33 mouse cellular contexts compared by ENCODE assay signal in genomic region chr12:54942586-54943157, GRCm38 (mm10). TPM values are rescaled to one million over a fixed set of nuclear protein-coding genes. Genes with fewer than 3 reads are reported as not detected.
DNase-seq lines count a peak whose midpoint lies in the region; ATAC-seq and TF ChIP-seq lines count a peak whose summit lies in the region.
"Not testable (repeated sequence)": the region's sequence is repeated elsewhere in the genome, so short reads cannot be mapped to it uniquely, and the experiment has no call there.
"Had no signal": no experiment of that assay in that cellular context is flagged by ENCODE, and none has a peak within 500 bp of the region (broad histone marks: within the 10 kb centered on the region; RNA-seq: fewer than 3 reads in every experiment).

No protein-coding gene starts in this region.

- H3K79me2 ChIP-seq in heart, adult 2 months (replicated peaks; ENCODE audit: control insufficient read depth, insufficient read depth, low read length), result not testable (repeated sequence)

- H3K9ac ChIP-seq in ES-Bruce4 (ENCODE audit: low read depth, poor library complexity, severe bottlenecking); heart, adult 2 months (ENCODE audit: low read depth, low read length); liver, postnatal 0 days (replicated peaks): not testable (repeated sequence)

- peak overlapping the region; percentile 9; the same call in 1 of the 2 replicates for H3K27ac ChIP-seq in ES-Bruce4 (ENCODE audit: insufficient read depth, low read length)
- H3K27ac ChIP-seq in heart, adult 2 months; layer of hippocampus, adult 2 months; liver, postnatal 0 days (ENCODE audit: low read depth): not testable (repeated sequence)

- not testable (repeated sequence) for H3K4me3 ChIP-seq in ES-Bruce4 (ENCODE audit: low read depth, low read length); heart, adult 2 months; layer of hippocampus, adult 2 months; liver, postnatal 0 days (ENCODE audit: low read depth, low read length)

- not testable (repeated sequence) for TF ChIP-seq CTCF in ES-Bruce4 (IDR thresholded peaks at IDR 0.05; ENCODE audit: low read depth, low read length)
- TF ChIP-seq CTCF in Patski (IDR thresholded peaks at IDR 0.05), result peak; percentile 47
- TF ChIP-seq CTCF in heart, adult 2 months (IDR thresholded peaks at IDR 0.05), result peak; percentile 45
- peak; percentile 55 for TF ChIP-seq CTCF in layer of hippocampus, adult 2 months (conservative IDR thresholded peaks at IDR 0.05)
- TF ChIP-seq CTCF in liver, postnatal 0 days (IDR thresholded peaks at IDR 0.05; ENCODE audit: low read depth), result 0 out of 2 replicates have a peak, but pooled peaks have one; percentile 21

- CTCF ChIA-PET in Patski (lab: Charles Lee), result interaction anchor here (0.8 kb wide), 1 partner anchor 9 kb away, joined by 3 read pairs; no protein-coding TSS in a partner anchor

- not testable (repeated sequence) for ATAC-seq in Patski; liver, postnatal 0 days

- 92% methylated on average over 6 of the region's 6 CpGs for WGBS in heart, adult 2 months
- 86% methylated on average over 6 of the region's 6 CpGs for WGBS in liver, postnatal 0 days (ENCODE audit: insufficient replicate concordance)

- intact Hi-C loops in heart, adult 2 months (cut with DNase I), result not testable (repeated sequence)

- not testable (repeated sequence) for H3K9me3 ChIP-seq in ES-Bruce4 (replicated peaks; ENCODE audit: control insufficient read depth, insufficient read depth, low read length, poor library complexity, severe bottlenecking); liver, postnatal 0 days (ENCODE audit: low read length)

- POLR2A ChIA-PET in Patski (lab: Charles Lee), result not testable (repeated sequence)

- not testable (repeated sequence) for H3K36me3 ChIP-seq in ES-Bruce4 (ENCODE audit: control insufficient read depth, insufficient read depth, low read length, poor library complexity, severe bottlenecking); heart, adult 2 months (ENCODE audit: control insufficient read depth, insufficient read depth, low read length)
- H3K36me3 ChIP-seq in liver, postnatal 0 days (replicated peaks; ENCODE audit: insufficient read depth, low read length), result peaks cover 54% of the 10 kb centered on the region

- H3K4me1 ChIP-seq in ES-Bruce4 (ENCODE audit: control insufficient read depth, insufficient read depth, low read length); heart, adult 2 months (ENCODE audit: control insufficient read depth, insufficient read depth, low read length); liver, postnatal 0 days (ENCODE audit: insufficient read depth): not testable (repeated sequence)

- not testable (repeated sequence) for TF ChIP-seq POLR2A in ES-Bruce4 (IDR thresholded peaks at IDR 0.05; ENCODE audit: insufficient read depth, low read length); heart, adult 2 months (IDR thresholded peaks at IDR 0.05; ENCODE audit: insufficient read depth, low read depth, low read length)

- not testable (repeated sequence) for H3K27me3 ChIP-seq in ES-Bruce4 (ENCODE audit: control insufficient read depth, insufficient read depth, low read length, poor library complexity, severe bottlenecking); Patski; heart, adult 2 months (ENCODE audit: control insufficient read depth, insufficient read depth, low read length); liver, postnatal 0 days (ENCODE audit: insufficient read depth, low read length)

- peak; percentile 35 for DNase-seq in 3T3-L1 (ENCODE audit: low read depth, low spot score)
- not testable (repeated sequence) for DNase-seq in Patski (ENCODE audit: low read depth, low spot score); heart, adult 2 months; layer of hippocampus, adult 2 months (ENCODE audit: low spot score in 2 of 2); liver, postnatal 0 days

- TF ChIP-seq EP300 in ES-Bruce4 (IDR thresholded peaks at IDR 0.05; ENCODE audit: insufficient read depth, low read depth, low read length); heart, adult 2 months (IDR thresholded peaks at IDR 0.05; ENCODE audit: insufficient read depth, low read depth, low read length); liver, postnatal 0 days (IDR thresholded peaks at IDR 0.05; ENCODE audit: low read depth): not testable (repeated sequence)

- in situ Hi-C loops in Patski (cut with MboI; ENCODE audit: low pct_unique_long_range_greater_than_20kb), result not testable (repeated sequence)

- not testable (repeated sequence) for H3K4me2 ChIP-seq in liver, postnatal 0 days (ENCODE audit: low read depth, low read length)

RNA-seq across cellular contexts. Expression of gene Gm20403, which starts 43.7 kb away (rescaled TPM):
- polyA plus RNA-seq in ES-Bruce4 (2011; ENCODE audit: insufficient read depth, insufficient read length, low read depth, missing spikeins), result not detected in 2 replicates
- 0.36 TPM for polyA plus RNA-seq in Patski (2021)
- total RNA-seq in heart, adult 2 months (2021), result not detected
- polyA plus RNA-seq in heart, adult 2 months (2012; rRNA removed), result not detected in 2 replicates
- not detected for total RNA-seq in layer of hippocampus, adult 2 months (2021)
- 0.36 and 0.54 TPM in 2 replicates for polyA plus RNA-seq in liver, postnatal 0 days (2015; fragmentation: Nextera tagmentation; extraction: Ambion mirVana)
- total RNA-seq: adrenal gland, adult 2 months; adrenal gland, postnatal 14 days; adrenal gland, postnatal 4 days; common myeloid progenitor, adult 5-6 weeks; forebrain, postnatal 0 days; gastrocnemius, adult 8-10 months; gastrocnemius, postnatal 25 days; heart, adult 18-20 months; heart, postnatal 14 days; heart, postnatal 4 days; hindbrain, postnatal 0 days had no signal
- polyA plus RNA-seq: adrenal gland, adult 2 months; C2C12; CD4-positive, CD25-positive, alpha-beta regulatory T cell, adult 4 months; cerebellum, adult 2 months; embryonic facial prominence, embryonic 12.5 days; embryonic facial prominence, embryonic 15.5 days; forebrain, embryonic 11.5 days; forebrain, embryonic 14.5 days; forebrain, postnatal 0 days; frontal cortex, adult 2 months; gonadal fat pad, adult 2 months; heart, embryonic 10.5 days; heart, embryonic 13.5 days; heart, embryonic 16.5 days; hindbrain, embryonic 11.5 days; hindbrain, embryonic 14.5 days; hindbrain, postnatal 0 days; intestine, embryonic 14.5 days; intestine, postnatal 0 days had no signal
